Mouse (Mus musculus): Measurements from ENCODE around the gene Hspb2. TPM values are rescaled to one million over a fixed set of nuclear protein-coding genes. Genes with fewer than 3 reads are reported as not detected.

Hspb2 gene
- polyA plus RNA-seq, 1 experiment, result 3.5 TPM

DNA sequence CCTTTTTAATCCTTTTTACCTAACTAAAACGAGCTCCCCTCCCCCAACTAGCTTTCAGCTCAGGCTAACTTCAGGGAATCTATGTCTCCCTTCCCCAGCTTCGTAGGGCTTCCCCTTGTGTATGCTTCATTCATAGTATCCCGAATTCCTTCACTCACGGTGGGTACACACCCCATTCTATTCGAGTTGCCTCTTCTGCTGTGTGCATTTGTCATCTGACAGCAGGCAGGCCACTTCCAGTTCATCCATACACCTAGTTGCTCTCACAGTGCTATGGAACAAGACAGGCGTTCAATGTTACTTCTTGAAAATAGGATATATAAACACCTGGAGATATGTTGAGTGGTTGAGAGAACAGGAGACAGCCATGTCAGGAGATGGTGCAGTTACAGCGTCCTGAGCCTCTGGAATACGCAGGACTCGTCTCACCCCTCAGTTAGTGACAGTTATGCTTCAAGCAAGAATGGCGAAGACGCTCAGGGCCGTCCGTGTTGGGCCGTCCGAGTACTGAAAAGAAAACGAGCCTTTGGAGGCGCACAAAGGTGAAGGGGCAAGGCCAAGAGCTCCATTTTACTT lies 15.5 kb upstream of the Hspb2 start:
- no peak for TF ChIP-seq CTCF (IDR thresholded peaks at IDR 0.05; ENCODE audit: extremely low read depth, insufficient read length, insufficient replicate concordance, low read depth, low read length)
- no peaks in the 10 kb centered on the region for H3K4me1 ChIP-seq (ENCODE audit: control insufficient read depth, insufficient read depth, insufficient read length, low read length)
- no peaks in the 10 kb centered on the region for H3K27me3 ChIP-seq (ENCODE audit: control insufficient read depth, insufficient read depth, low read length)
- H3K27ac ChIP-seq (ENCODE audit: insufficient read depth, low read depth, low read length), result peak overlapping the region; percentile 89
- WGBS, result 2% methylated on average over 17 of the region's 17 CpGs
- H3K4me3 ChIP-seq (ENCODE audit: low read depth, low read length), result peak overlapping the region; percentile 91
- H3K36me3 ChIP-seq (ENCODE audit: control insufficient read depth, insufficient read depth, low read length), result peaks cover 10% of the 10 kb centered on the region

DNA sequence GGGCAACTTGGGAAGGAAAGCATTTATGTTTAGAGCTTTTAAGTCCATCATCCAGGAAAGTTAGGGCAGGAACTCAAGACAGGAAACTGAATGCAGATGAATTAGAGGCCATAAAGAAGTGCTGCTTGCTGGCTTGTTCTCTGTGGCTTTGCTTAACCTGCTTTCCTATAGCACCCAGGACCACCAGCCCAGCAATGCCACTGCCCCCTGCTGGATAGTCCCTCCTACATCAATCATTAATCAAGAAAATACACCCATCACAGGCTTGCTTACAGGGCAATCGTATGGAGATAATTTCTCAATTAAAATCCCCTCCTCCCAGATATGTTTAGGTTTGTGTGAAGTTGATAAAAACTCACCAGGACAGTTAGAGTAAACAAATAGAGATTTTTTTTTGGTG lies 11.2 kb upstream of the Hspb2 start:
- peaks cover 7% of the 10 kb centered on the region for H3K36me3 ChIP-seq (ENCODE audit: control insufficient read depth, insufficient read depth, low read length)
- H3K27me3 ChIP-seq (ENCODE audit: control insufficient read depth, insufficient read depth, low read length), result no peaks in the 10 kb centered on the region
- H3K4me3 ChIP-seq (ENCODE audit: low read depth, low read length), result no peak overlapping the region
- WGBS, result 58% methylated on average over 1 of the region's 1 CpGs
- no peaks in the 10 kb centered on the region for H3K4me1 ChIP-seq (ENCODE audit: control insufficient read depth, insufficient read depth, insufficient read length, low read length)
- H3K27ac ChIP-seq (ENCODE audit: insufficient read depth, low read depth, low read length), result no peak overlapping the region
- TF ChIP-seq CTCF (IDR thresholded peaks at IDR 0.05; ENCODE audit: extremely low read depth, insufficient read length, insufficient replicate concordance, low read depth, low read length) (peak; percentile 23; the same call in 1 of the 2 replicates), POLR2A (IDR thresholded peaks at IDR 0.05; ENCODE audit: low read depth, low read length) (no peak)

- Histone ChIP-seq H3K4me1 (ENCODE audit: control insufficient read depth, insufficient read depth, insufficient read length, low read length) (no peaks in the 10 kb centered on the region), H3K27me3 (ENCODE audit: control insufficient read depth, insufficient read depth, low read length) (no peaks in the 10 kb centered on the region), H3K36me3 (ENCODE audit: control insufficient read depth, insufficient read depth, low read length) (peaks cover 7% of the 10 kb centered on the region), H3K4me3 (ENCODE audit: low read depth, low read length) (no peak overlapping the region), H3K27ac (ENCODE audit: insufficient read depth, low read depth, low read length) (no peak overlapping the region)
- TF ChIP-seq POLR2A (IDR thresholded peaks at IDR 0.05; ENCODE audit: low read depth, low read length) (no peak), CTCF (IDR thresholded peaks at IDR 0.05; ENCODE audit: extremely low read depth, insufficient read length, insufficient replicate concordance, low read depth, low read length) (no peak)
- WGBS, result 54% methylated on average over 6 of the region's 6 CpGs
These were observed 9.5 kb upstream of the Hspb2 start for GRCm38 (mm10) chr9:50761520-50762243.

GRCm38 (mm10) chr9:50756711-50757110 lies 4.6 kb upstream of the Hspb2 start:
- Histone ChIP-seq H3K36me3 (ENCODE audit: control insufficient read depth, insufficient read depth, low read length) (no peaks in the 10 kb centered on the region), H3K27ac (ENCODE audit: insufficient read depth, low read depth, low read length) (no peak overlapping the region), H3K4me3 (ENCODE audit: low read depth, low read length) (no peak overlapping the region), H3K27me3 (ENCODE audit: control insufficient read depth, insufficient read depth, low read length) (0 out of 2 replicates have a peak, but pooled peaks cover 3% of the 10 kb centered on the region), H3K4me1 (ENCODE audit: control insufficient read depth, insufficient read depth, insufficient read length, low read length) (no peaks in the 10 kb centered on the region)
- 78% methylated on average over 5 of the region's 5 CpGs for WGBS
- TF ChIP-seq POLR2A (IDR thresholded peaks at IDR 0.05; ENCODE audit: low read depth, low read length), result no peak
- no peak for TF ChIP-seq CTCF (IDR thresholded peaks at IDR 0.05; ENCODE audit: extremely low read depth, insufficient read length, insufficient replicate concordance, low read depth, low read length)

DNA sequence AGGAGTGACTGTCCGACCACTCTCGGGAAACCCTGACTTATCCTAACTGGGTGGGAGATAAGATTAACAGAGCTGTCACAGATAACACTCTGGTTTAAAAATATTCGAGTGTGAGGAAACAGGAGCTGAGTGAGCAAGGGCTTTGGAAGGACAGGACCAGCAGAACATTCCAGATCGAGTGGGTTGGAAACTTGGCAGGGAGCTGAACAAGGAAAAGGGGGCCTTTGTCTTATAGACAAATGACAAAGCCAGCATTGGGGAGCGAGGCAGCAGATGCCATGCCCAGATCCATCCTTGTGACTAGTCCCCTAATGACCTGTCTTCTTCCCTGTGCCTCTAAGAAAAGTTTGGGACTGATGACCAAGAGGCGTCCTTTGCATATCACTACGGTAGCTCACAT lies 1.8 kb upstream of the Hspb2 start:
- TF ChIP-seq CTCF (IDR thresholded peaks at IDR 0.05; ENCODE audit: extremely low read depth, insufficient read length, insufficient replicate concordance, low read depth, low read length) (no peak), POLR2A (IDR thresholded peaks at IDR 0.05; ENCODE audit: low read depth, low read length) (no peak)
- Histone ChIP-seq H3K27me3 (ENCODE audit: control insufficient read depth, insufficient read depth, low read length) (0 out of 2 replicates have a peak, but pooled peaks cover 3% of the 10 kb centered on the region), H3K4me1 (ENCODE audit: control insufficient read depth, insufficient read depth, insufficient read length, low read length) (no peaks in the 10 kb centered on the region), H3K27ac (ENCODE audit: insufficient read depth, low read depth, low read length) (no peak overlapping the region), H3K36me3 (ENCODE audit: control insufficient read depth, insufficient read depth, low read length) (no peaks in the 10 kb centered on the region), H3K4me3 (ENCODE audit: low read depth, low read length) (peak overlapping the region; percentile 3; the same call in 1 of the 2 replicates)
- 37% methylated on average over 7 of the region's 7 CpGs for WGBS

DNA sequence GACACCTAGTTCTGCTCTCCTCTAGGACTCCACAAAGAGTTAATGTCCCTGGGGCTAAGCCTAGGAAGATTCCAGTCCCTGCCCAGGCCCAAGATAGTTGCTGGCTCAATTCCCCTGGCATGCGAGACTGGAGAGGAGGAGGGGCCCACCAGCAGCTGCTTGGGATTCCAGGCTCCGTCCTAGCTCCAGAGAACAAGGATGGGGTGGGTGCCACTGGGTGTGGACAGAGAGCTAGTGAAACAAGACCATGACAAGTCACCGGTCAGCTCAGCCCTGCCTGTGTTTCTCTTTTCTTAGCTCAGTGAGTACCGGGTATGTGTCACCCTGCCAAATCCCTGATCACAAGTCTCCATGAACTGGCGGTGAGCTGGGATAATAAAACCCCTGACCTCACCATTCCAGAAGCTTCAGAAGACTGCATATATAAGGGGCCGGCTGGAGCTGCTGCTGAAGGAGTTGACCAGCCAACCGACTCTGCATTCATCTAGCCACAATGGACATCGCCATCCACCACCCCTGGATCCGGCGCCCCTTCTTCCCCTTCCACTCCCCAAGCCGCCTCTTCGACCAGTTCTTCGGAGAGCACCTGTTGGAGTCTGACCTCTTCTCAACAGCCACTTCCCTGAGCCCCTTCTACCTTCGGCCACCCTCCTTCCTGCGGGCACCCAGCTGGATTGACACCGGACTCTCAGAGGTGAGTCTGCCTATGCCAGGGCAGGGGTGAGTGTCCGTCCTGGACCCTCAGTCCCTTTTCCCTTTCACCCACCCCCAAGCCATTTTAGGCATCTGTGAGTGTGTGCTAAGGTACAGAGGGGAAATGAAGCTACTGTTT lies 846 bp upstream of the Hspb2 start:
- Histone ChIP-seq H3K36me3 (ENCODE audit: control insufficient read depth, insufficient read depth, low read length) (no peaks in the 10 kb centered on the region), H3K4me3 (ENCODE audit: low read depth, low read length) (peak overlapping the region; percentile 54), H3K27ac (ENCODE audit: insufficient read depth, low read depth, low read length) (peak overlapping the region; percentile 44)

More for the DNA sequence above, 846 bp upstream of the Hspb2 start:
- 48% methylated on average over 17 of the region's 17 CpGs for WGBS
- 0 out of 2 replicates have a peak, but pooled peaks cover 3% of the 10 kb centered on the region for H3K27me3 ChIP-seq (ENCODE audit: control insufficient read depth, insufficient read depth, low read length)
- no peaks in the 10 kb centered on the region for H3K4me1 ChIP-seq (ENCODE audit: control insufficient read depth, insufficient read depth, insufficient read length, low read length)
- TF ChIP-seq CTCF (IDR thresholded peaks at IDR 0.05; ENCODE audit: extremely low read depth, insufficient read length, insufficient replicate concordance, low read depth, low read length), result no peak
- no peak for TF ChIP-seq POLR2A (IDR thresholded peaks at IDR 0.05; ENCODE audit: low read depth, low read length)
